Mouse (Mus musculus) splenic B cell, adult 2 months (primary cell): ENCODE results near the gene Wdr93.
A peak's percentile ranks its signal among the peaks of the same experiment; 100 is the strongest.

Experiments
- DNase-seq: peaks from one replicate; pipeline ENCODE4 v3.0.0-alpha.2; 2011; ENCODE audit warnings: low read depth, low spot score
- H3K27me3 ChIP-seq: 2 replicates; pipeline ENCODE4 v1.6.1; 2012; ENCODE audit warnings: mild to moderate bottlenecking, low read length, moderate library complexity, mixed read lengths; ENCODE audit not compliant: control insufficient read depth, poor library complexity, insufficient read depth, severe bottlenecking
- H3K36me3 ChIP-seq: 2 replicates; pipeline ENCODE4 v1.6.1; 2012; ENCODE audit warnings: mild to moderate bottlenecking, low read length, moderate library complexity, mixed read lengths; ENCODE audit not compliant: control insufficient read depth, poor library complexity, insufficient read depth, severe bottlenecking

The Wdr93 gene

GRCm38 (mm10) chr7:79803887-79804286 lies 60.9 kb downstream of the Wdr93 start:
- H3K36me3 ChIP-seq, result no peaks in the 10 kb centered on the region
- no peak for DNase-seq
- no peaks in the 10 kb centered on the region for H3K27me3 ChIP-seq

GRCm38 (mm10) chr7:79808561-79808960 lies 65.6 kb downstream of the Wdr93 start:
- Histone ChIP-seq H3K36me3 (no peaks in the 10 kb centered on the region), H3K27me3 (no peaks in the 10 kb centered on the region)
- no peak for DNase-seq

GRCm38 (mm10) chr7:79810611-79811506 lies 67.9 kb downstream of the Wdr93 start, which contains the start of gene Mesp2:
Gene Mesp2 (plus strand): TSS chr7:79810727.
- DNase-seq, result peak; percentile 80
- Histone ChIP-seq H3K27me3 (no peaks in the 10 kb centered on the region), H3K36me3 (no peaks in the 10 kb centered on the region)

GRCm38 (mm10) chr7:79813409-79813808 lies 70.4 kb downstream of the Wdr93 start:
- Histone ChIP-seq H3K27me3 (no peaks in the 10 kb centered on the region), H3K36me3 (no peaks in the 10 kb centered on the region)
- DNase-seq, result no peak

- no peaks in the 10 kb centered on the region for H3K27me3 ChIP-seq
- H3K36me3 ChIP-seq, result no peaks in the 10 kb centered on the region
- no peak for DNase-seq
Observed at GRCm38 (mm10) chr7:79818321-79818720, 75.4 kb downstream of the Wdr93 start.

DNA sequence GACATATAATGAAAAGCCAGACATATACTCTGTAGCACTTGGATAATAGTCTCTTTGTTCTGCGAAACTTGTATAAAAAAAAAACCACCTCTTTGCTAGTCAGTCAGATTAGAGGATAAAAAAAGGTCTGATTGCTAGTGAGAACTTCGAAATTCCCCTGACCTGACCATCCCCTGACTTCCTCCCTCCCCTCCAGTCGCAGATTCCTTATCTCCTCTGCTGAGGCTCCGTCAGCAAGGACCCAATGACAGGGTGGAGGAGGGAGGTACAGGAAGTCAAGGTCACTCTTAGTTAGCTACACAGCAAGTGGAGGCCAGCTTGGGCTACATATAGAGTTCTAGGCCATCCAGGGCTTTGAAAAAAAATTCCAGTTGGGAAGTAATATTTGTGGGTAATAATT lies 76.6 kb downstream of the Wdr93 start:
- DNase-seq, result no peak
- H3K27me3 ChIP-seq, result no peaks in the 10 kb centered on the region
- no peaks in the 10 kb centered on the region for H3K36me3 ChIP-seq

GRCm38 (mm10) chr7:79819996-79820395 lies 77.0 kb downstream of the Wdr93 start:
- Histone ChIP-seq H3K36me3 (no peaks in the 10 kb centered on the region), H3K27me3 (no peaks in the 10 kb centered on the region)
- DNase-seq, result no peak

DNA sequence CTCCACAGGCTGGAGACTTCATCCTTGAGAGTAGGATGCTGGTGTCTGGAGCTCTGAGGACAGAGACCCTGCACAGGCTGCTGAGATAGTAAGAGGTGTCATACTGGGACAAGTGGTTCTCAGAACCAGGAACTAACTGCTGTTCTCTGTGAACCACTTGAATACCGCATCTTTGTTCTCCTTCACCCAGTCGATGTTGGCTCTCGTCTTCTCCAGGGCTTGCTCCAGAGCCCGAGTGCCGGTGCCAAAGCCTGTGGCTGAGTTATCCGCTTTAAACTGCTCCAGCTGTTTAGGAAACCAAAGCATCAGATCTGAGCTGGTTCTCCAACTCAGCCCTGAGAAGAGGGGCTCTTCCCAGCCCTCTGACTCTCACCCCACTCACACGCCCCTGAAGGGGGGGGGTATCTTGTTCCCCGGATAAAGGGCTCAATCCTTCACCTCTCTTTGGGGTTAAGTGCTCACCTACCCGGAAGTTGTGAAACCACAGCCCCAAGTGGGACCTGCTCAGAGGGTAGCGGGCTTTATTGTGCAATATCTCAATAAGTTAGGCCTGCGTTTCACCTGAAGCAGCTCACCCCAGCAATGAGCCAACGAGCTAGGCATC lies 79.2 kb downstream of the Wdr93 start:
- H3K36me3 ChIP-seq, result no peaks in the 10 kb centered on the region
- H3K27me3 ChIP-seq, result no peaks in the 10 kb centered on the region
- no peak for DNase-seq

DNA sequence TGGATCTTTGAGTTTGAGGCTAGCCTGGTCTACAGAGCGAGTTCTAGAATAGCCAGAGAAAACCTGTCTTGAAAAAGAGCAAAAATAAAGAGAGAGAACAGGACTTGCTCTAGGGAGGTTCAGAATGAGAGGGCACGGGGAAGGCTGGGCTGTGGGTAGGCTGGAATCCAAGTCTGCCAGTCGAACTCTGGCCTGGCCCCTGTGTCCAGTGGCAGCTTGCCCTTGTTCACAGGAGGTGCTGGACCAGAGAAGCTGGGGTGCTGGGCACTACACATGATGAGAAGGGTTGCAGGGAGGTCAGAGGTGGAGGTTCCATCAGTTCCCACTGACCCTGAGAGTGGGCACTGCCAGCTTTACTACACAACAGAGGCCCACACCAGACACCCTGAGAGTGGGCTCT lies 85.4 kb downstream of the Wdr93 start:
- H3K36me3 ChIP-seq, result no peaks in the 10 kb centered on the region
- no peak for DNase-seq
- H3K27me3 ChIP-seq, result no peaks in the 10 kb centered on the region

DNA sequence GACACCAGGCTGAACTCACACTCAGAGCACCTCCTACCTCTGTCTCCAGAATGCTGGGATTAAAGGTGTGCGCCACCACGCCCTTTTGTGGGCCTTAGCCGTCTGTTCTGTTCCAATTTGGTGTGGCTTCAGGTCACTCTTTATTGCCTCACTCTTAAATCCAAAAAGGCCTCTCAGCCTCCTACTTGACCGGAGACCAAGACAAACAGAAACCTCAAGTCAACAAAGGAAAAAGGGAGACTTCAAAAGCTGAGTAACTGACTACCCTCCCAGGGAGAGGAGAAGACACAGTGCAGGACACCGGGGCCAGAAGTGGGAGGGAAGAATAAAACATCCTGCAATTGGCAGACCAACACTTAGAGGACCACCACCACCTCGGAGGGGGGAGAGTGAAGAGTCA lies 88.2 kb downstream of the Wdr93 start:
- Histone ChIP-seq H3K27me3 (no peaks in the 10 kb centered on the region), H3K36me3 (no peaks in the 10 kb centered on the region)
- DNase-seq, result no peak

DNA sequence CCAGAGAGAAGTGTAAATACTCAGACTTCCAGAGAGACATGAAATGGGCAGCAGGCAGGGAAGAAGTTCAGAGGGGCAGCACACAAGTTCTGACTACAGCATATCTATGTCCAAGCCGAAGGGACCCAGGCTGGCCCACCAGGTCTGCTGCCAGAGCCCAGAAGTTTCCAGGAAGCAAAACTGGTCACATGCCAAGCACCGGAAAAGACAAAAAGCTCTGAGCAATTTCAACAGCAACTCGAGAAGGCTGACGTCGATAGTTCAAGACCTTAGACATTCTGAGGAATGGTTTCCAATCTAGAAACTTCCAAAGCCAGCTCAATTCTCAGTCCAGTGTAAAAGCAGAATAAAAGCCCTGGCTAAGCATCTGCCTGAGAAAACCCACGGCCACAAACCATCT lies 88.6 kb downstream of the Wdr93 start:
- Histone ChIP-seq H3K27me3 (no peaks in the 10 kb centered on the region), H3K36me3 (no peaks in the 10 kb centered on the region)
- DNase-seq, result no peak

- no peak for DNase-seq
- Histone ChIP-seq H3K27me3 (no peaks in the 10 kb centered on the region), H3K36me3 (no peaks in the 10 kb centered on the region)
Observed at GRCm38 (mm10) chr7:79832980-79833379, 90.0 kb downstream of the Wdr93 start.

- no peaks in the 10 kb centered on the region for H3K36me3 ChIP-seq
- DNase-seq, result no peak
- H3K27me3 ChIP-seq, result no peaks in the 10 kb centered on the region
Observed at GRCm38 (mm10) chr7:79835196-79835595, 92.2 kb downstream of the Wdr93 start.
